Mouse (Mus musculus) olfactory bulb, adult 2 months (tissue): Measurements from ENCODE around the gene Baz1a.

Experiments used
- CTCF ChIP-seq: fragments of 200-500 bp; IDR thresholded peaks from 2 replicates; pipeline ENCODE4 v1.5.1; 2012; ENCODE audit warnings: low read depth, mild to moderate bottlenecking, low read length, moderate library complexity; ENCODE audit not compliant: insufficient read depth
- POLR2A ChIP-seq: fragments of 200-500 bp; IDR thresholded peaks from 2 replicates; pipeline ENCODE4 v1.6.1; 2012; ENCODE audit warnings: mild to moderate bottlenecking, low read depth, low read length, moderate library complexity; ENCODE audit not compliant: insufficient read depth

- TF ChIP-seq POLR2A (no peak), CTCF (no peak)
Observed at GRCm38 (mm10) chr12:54982935-54983715, 31.0 kb downstream of the Baz1a start.
